Mouse (Mus musculus): ENCODE results near the gene Csnk1g1.

The Csnk1g1 gene

DNA sequence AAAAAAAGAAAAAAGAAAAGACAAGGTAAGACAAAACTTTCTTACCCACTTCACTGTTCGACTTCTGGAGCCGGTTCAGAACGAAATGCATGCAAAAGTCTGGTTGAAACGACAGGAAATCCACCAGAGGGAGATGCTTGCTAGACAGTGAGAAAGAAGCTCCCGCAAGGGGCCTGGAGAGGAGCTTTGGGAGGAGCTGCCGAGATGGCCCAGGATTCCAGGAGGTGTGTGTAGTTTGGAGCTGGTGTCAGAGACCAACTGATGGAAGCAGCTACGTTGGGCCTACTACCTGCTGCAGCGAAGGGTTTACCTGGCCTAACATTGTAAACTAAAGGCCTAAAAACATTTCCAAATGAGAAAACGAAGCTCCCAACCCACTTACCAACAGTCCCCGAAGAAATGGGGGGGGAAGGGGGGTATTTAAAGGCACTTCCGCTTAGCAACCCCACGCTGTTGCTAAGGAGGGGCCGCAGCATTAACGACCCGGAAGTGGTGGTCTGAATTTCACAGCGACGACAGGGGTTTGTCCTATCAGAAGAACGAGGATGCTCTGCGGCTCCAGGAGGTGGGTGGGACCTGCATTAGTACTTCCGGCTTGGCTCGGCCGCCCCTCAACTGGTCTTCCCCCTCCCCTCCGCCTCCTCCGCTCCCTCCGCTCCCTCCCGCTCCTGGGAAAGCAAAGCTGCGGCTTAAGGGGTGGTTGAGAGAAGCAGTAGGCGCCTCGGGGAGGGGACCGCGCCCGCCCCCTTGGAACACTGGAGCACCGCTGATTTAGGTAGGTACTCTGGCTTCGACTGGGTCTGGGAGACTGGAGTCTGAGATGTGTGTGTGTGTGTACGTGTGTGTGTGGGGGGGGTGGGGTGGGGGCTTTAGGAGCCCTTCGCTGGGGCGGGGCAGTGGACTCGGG is at the start of gene Csnk1g1, which contains the start of gene Trip4:
Csnk1g1 (plus strand) TSS at position 531 of the 907 bp plus-strand sequence.
Trip4 (minus strand) TSS at position 401 of the 907 bp plus-strand sequence.
- peak; percentile 90 for DNase-seq

DNA sequence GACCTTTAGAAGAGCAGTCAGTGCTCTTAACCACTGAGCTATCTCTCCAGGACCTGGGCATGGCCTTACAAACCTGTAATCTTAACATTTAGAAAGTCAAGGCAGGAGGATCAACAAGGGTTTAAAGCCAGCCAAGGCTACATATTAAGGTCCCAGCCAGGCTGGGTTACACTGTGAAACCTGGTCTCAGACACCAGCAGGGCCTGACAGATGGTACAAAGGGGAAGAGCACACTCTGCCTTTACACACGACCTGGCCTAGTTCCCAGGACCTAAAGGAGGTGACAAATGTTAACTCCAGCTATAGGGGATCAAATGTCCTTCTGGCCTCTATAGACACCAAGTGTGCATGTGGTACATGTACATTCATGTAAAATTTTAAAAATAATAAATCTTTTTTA is 49.1 kb upstream of the Csnk1g1 start:
- DNase-seq, result no peak

GRCm38 (mm10) chr9:65884564-65885315 is 24.0 kb upstream of the Csnk1g1 start:
- DNase-seq, result peak; percentile 90

DNA sequence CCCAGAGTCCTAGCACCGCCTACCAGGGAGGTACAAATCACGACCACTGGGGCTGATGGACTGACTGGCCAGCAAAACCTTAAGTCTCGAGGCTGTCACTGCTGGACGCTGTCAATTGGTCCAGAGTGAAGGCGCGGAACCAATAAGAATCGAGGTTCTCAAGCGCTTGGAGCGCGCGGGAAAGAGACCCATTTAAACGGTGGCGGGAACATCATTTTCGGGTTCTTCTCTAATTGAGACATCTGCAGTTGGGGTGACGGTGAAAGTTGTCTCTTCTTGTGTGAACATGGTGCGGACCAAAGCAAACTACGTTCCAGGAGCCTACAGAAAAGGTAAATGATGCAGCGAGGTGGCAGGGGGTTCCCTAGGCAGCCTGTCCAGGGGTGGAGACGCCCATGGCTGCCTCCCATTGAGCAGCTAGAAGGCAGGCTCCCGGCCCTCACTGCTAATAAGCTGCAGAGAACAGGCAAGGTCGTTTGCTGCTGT is 18.5 kb upstream of the Csnk1g1 start, which contains the start of gene Pclaf:
Pclaf (plus strand) TSS at position 95 of the 486 bp plus-strand sequence.
- DNase-seq, result peak; percentile 62

DNA sequence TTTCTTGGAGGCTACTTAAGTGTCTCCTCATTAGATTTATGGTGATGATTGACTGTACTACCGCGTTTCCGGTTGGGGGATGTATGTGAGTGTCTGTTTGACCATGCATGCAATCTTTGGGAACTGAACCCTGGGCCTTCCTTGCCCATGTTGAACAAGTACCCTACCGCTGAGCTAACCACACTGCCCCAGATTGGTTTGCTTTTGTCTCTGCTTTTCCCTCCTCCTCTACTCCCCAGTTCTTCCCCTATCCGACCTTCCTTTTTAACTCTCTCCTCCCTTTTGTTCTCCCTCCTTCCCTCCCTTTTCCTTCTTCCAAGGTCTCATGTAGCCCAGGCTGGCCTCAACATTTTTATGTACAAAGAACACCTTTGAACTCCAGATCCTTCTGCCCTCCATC is 17.6 kb upstream of the Csnk1g1 start:
- no peak for DNase-seq

- no peak for DNase-seq
These were observed 11.7 kb upstream of the Csnk1g1 start for GRCm38 (mm10) chr9:65896977-65897376.

- no peak for DNase-seq
These were observed 5.8 kb upstream of the Csnk1g1 start for GRCm38 (mm10) chr9:65902879-65903278.

DNA sequence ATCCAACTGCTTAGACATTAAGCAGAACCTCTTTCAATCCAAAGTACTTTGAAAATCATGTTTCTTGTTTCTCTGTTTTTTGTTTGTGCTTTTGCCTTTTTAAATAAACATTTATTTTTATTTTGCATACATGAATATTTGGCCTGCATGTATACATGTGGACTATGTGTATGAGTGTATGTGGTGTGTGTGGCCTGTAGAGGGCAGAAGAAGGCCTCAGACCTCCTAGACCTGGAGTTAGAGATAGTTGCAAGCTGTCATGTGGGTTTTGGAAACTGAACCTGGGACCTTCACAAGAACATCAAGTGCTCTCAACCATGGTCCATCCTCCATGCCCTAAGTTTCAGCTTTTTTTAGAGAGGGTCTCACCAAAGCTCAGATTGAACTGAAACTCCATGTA is 5.3 kb upstream of the Csnk1g1 start:
- DNase-seq, result no peak

GRCm38 (mm10) chr9:65909301-65909801 is 627 bp downstream of the Csnk1g1 start:
- peak; percentile 70 for DNase-seq

- DNase-seq, result no peak
These were observed 1.1 kb downstream of the Csnk1g1 start for GRCm38 (mm10) chr9:65909837-65910236.

DNA sequence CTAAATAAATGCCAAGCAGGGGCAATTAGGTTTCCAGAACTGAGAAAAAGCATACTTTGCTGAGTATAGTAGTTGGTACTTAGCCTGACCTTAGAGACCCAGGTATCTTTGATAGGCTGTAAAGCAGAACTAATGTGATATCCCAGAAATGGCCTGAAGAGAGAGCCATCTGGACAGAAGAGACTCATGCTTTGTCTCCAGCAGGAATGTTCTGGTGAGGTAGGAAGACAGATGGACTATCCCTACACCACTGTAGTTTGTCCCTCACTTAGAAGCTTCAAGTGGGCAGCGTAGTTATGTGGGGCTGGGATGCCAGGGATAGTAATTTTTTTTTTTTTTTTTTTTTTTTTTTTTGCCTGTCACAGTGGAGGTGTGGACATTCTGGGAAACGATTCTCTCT is 5.3 kb downstream of the Csnk1g1 start:
- no peak for DNase-seq

GRCm38 (mm10) chr9:65917015-65917414 is 8.3 kb downstream of the Csnk1g1 start:
- no peak for DNase-seq

DNA sequence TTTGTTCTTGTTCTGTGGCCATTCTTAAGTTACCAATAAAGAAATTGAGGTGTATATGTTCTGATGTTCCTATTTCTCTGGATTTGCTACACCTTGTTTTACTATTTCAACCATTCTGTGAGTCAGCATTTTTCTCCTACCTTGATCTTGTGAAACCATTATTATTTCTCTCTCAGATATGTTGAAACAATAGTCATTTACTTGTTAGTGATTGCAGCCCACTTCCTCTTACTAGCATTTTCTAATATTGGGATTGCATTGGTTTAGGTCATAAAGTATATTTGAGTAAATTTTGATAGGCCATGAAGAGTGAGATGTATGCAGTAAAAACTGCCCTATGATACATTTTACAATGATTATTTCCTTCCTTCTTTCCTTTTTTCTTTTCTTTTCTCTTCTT is 19.7 kb downstream of the Csnk1g1 start:
- DNase-seq, result no peak

- no peak for DNase-seq
These were observed 21.1 kb downstream of the Csnk1g1 start for GRCm38 (mm10) chr9:65929826-65930225.

GRCm38 (mm10) chr9:65937566-65937965 is 28.8 kb downstream of the Csnk1g1 start:
- no peak for DNase-seq

DNA sequence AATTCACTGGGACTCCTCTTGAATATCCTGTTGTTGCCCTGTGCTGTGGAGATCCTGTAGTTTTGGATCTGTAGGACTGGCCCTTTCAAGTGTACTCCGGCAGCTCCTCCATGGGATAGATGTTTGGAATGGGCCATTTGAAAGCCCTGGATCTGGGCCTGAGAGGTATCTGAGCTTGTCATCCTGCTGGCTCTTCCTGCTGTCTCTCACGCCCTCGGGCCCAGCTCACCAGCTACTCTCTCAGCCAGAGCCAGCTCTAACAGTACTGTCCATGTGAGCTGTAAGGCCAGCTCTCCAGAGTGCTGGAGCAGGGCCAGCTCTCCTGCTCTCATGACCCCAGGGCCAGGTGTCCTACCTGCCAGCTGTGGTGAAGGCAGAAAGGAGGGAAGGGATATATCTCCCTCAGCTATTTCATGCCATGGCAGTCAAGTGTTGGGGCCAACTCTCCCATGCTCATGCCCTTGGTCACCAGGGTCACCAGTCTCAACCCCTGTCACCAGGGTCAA is 42.4 kb downstream of the Csnk1g1 start:
- DNase-seq, result peak; percentile 45

DNA sequence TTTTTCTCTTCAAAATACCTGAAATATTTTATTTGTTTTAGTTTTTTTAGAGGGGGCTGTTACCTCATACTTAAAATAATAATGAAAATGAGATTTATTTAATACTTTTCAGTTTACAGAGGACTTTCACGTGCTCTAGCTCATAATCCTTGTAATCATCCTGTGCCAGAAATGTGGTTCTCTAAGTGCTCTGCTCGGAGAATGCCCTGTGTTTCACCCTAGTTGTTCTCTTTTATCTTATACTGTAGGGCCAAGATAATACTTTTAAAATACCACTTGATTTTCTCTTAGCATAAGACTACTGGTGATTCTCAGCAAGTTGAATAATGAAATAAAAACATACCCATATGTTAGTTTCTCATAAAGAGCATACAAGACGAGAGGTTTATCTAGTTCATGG is 61.3 kb downstream of the Csnk1g1 start:
- no peak for DNase-seq

DNA sequence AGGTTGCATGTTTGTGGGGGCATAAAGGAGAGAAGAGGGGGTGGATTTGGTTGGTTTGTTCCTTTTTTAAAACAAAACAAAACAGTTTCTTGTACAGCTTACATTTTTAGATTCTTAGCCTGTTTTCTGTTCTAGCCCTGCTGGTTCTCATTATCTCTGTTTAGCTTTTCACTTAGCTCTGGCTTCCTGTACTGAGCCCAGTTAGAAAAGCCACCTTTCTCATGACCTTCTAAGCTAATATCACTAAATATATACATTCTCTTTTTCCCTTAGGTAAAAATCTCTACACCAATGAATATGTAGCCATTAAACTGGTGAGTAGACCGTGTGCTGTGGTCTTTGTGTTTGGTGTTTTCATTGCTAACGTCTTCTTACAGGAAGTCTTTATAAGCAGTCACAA is 64.5 kb downstream of the Csnk1g1 start:
- DNase-seq, result no peak

- no peak for DNase-seq
These were observed 67.2 kb downstream of the Csnk1g1 start for GRCm38 (mm10) chr9:65975886-65976285.

- no peak for DNase-seq
These were observed 74.1 kb downstream of the Csnk1g1 start for GRCm38 (mm10) chr9:65982841-65983240.

DNA sequence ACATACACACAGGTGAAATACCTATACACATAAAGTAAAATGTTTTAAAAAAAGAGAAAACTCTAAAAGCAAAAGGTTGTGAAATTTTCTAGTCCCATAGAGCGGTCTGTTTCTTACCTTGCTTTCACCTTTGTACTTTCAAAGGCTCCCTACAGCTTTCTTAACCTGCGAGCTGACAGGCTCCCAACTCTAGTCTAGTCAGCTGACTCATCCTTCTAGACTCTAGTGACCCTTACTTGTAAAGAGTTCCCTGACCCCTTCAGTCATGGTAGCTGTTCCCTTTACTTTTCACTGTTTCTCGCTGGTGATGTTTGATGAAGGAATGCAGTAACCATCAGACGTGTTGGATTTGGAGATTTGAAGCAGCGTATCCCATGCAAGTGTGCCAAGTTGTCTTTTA is 78.3 kb downstream of the Csnk1g1 start:
- peak; percentile 3 for DNase-seq

- no peak for DNase-seq
These were observed 87.1 kb downstream of the Csnk1g1 start for GRCm38 (mm10) chr9:65995603-65996376.

All from kidney, adult 18-20 months (tissue).